Mouse (Mus musculus) forebrain, embryonic 11.5 days (tissue): ENCODE results near the gene Rrp15. TPM values are rescaled to one million over a fixed set of nuclear protein-coding genes. Genes with fewer than 3 reads are reported as not detected.

ENCODE experiments used
- ATAC-seq: fragments of 200-750 bp; cut with Nextera tagmentation; replicated peaks from 2 replicates; pipeline ENCODE4 v1.8.0; 2017; ENCODE audit warnings: moderate TSS enrichment; ENCODE audit not compliant: low FRiP score
- DNase-seq: peaks from one replicate; pipeline ENCODE4 v3.0.0-alpha.2; 2017; ENCODE audit warnings: low spot score
- H3K27ac ChIP-seq: fragments of 300-500 bp; sonication (generic); 2 replicates; pipeline ENCODE4 v1.5.1; 2014; ENCODE audit warnings: low read depth, low read length
- H3K27me3 ChIP-seq: fragments of 300-500 bp; sonication (generic); 2 replicates; pipeline ENCODE4 v1.6.1; 2014; ENCODE audit warnings: mild to moderate bottlenecking, low read length, mixed read lengths; ENCODE audit not compliant: control insufficient read depth, insufficient read depth
- H3K36me3 ChIP-seq: fragments of 300-500 bp; sonication (generic); 2 replicates; pipeline ENCODE4 v1.6.1; 2014; ENCODE audit warnings: mild to moderate bottlenecking, low read length, moderate library complexity, mixed read lengths; ENCODE audit not compliant: control insufficient read depth, insufficient read depth
- H3K4me1 ChIP-seq: fragments of 300-500 bp; sonication (generic); replicated peaks from 2 replicates; pipeline ENCODE4 v1.6.1; 2014; ENCODE audit warnings: low read length, mixed read lengths; ENCODE audit not compliant: control insufficient read depth, insufficient read depth
- H3K4me2 ChIP-seq: fragments of 300-500 bp; sonication (generic); 2 replicates; pipeline ENCODE4 v1.6.1; 2014; ENCODE audit warnings: low read depth, mild to moderate bottlenecking, low read length, moderate library complexity, mixed read lengths; ENCODE audit not compliant: severe bottlenecking
- H3K4me3 ChIP-seq: fragments of 300-500 bp; sonication (generic); 2 replicates; pipeline ENCODE4 v1.5.1; 2014; ENCODE audit warnings: low read depth, low read length
- H3K9ac ChIP-seq: fragments of 300-500 bp; sonication (generic); 2 replicates; pipeline ENCODE4 v1.6.1; 2014; ENCODE audit warnings: low read length
- H3K9me3 ChIP-seq: fragments of 300-500 bp; sonication (generic); 2 replicates; pipeline ENCODE4 v1.6.1; 2016; ENCODE audit warnings: low read length, mixed read lengths; ENCODE audit not compliant: control insufficient read depth
- WGBS: fragments of 180-500 bp; shearing (Covaris S2); extraction: QIAGEN DNeasy Blood & Tissue Kit; methylation state at CpG from one replicate; pipeline ENCODE4 v1.1.7; 2014; 5-methylcytosine and 5-hydroxymethylcytosine counted together
- polyA plus RNA-seq: library from polyadenylated mRNA; unstranded; fragments of >200 nt; fragmentation: Nextera tagmentation; extraction: Ambion mirVana; gene quantifications from 2 replicates; pipeline ENCODE4 v1.2.1, GENCODE M21; 2014

Rrp15 gene
- 64.5 and 69.4 TPM in 2 replicates for polyA plus RNA-seq

- peak; percentile 93 for ATAC-seq
- peak within 1 kb of the TSS; percentile 89 for H3K9ac ChIP-seq
- peak within 1 kb of the TSS; percentile 74 for H3K4me2 ChIP-seq
- H3K36me3 ChIP-seq = no peaks in the 10 kb centered on the region
- DNase-seq = peak; percentile 93
- no peak within 1 kb of the TSS for H3K27ac ChIP-seq
- WGBS = under 1% methylated on average over 46 of the region's 46 CpGs
- H3K4me1 ChIP-seq = peaks cover 7% of the 10 kb centered on the region; the same call in 1 of the 2 replicates
- H3K27me3 ChIP-seq = no peaks in the 10 kb centered on the region
- no peaks in the 10 kb centered on the region for H3K9me3 ChIP-seq
- H3K4me3 ChIP-seq = peak within 1 kb of the TSS; percentile 75
These were observed at the start of gene Rrp15 for GRCm38 (mm10) chr1:186748724-186749653. Gene Rrp15, minus strand, starts transcription at chr1:186749358.

DNA sequence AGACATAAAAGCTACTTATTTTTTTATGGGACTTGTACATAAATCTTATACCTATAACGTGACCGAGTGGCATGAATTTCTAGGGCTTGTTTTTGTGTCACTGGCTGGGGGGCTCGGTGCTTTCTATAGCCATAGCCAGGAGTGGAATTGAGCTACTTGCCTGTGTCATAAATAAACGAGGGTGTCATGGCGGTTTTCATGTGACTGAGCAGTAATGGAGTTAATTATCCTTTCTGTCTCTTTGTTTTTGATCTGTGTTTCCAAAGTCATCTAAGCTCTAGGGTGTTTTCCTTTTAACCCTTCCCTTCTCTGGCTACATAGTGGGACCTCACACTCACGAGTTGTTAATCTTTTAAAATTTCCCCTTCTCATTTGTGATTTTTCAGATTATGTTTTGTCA lies 48.8 kb upstream of the Rrp15 start:
- no peaks in the 10 kb centered on the region for H3K4me1 ChIP-seq
- 40% methylated on average over 6 of the region's 6 CpGs for WGBS
- H3K4me2 ChIP-seq = no peak overlapping the region
- no peaks in the 10 kb centered on the region for H3K27me3 ChIP-seq
- no peak overlapping the region for H3K9ac ChIP-seq
- H3K4me3 ChIP-seq = no peak overlapping the region
- ATAC-seq (no peak), DNase-seq (no peak)
- no peaks in the 10 kb centered on the region for H3K9me3 ChIP-seq
- no peaks in the 10 kb centered on the region for H3K36me3 ChIP-seq
- no peak overlapping the region for H3K27ac ChIP-seq

DNA sequence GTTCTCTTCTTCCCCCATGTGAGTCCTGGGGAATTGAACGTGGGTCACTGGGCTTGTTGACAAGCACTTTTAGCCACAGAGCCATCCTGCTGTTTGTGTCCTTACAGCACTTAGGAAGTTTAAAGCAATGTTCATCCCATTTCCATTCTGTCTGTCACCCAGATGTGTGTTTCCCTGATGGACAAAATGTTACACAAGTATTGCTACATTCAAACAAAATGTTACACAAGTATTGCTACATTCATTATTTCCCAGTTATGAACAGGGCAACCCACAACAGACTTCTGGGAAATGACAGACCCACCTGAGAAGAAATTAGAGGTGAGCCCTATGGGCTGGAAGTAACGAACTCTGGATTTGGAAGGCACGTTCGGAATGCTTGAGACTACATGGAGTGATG lies 36.2 kb upstream of the Rrp15 start:
- no peaks in the 10 kb centered on the region for H3K36me3 ChIP-seq
- no peaks in the 10 kb centered on the region for H3K27me3 ChIP-seq
- H3K27ac ChIP-seq = no peak overlapping the region
- H3K4me1 ChIP-seq = no peaks in the 10 kb centered on the region
- 81% methylated on average over 4 of the region's 4 CpGs for WGBS
- ATAC-seq (no peak), DNase-seq (no peak)
- no peak overlapping the region for H3K4me2 ChIP-seq
- H3K9me3 ChIP-seq = no peaks in the 10 kb centered on the region
- no peak overlapping the region for H3K9ac ChIP-seq
- no peak overlapping the region for H3K4me3 ChIP-seq

DNA sequence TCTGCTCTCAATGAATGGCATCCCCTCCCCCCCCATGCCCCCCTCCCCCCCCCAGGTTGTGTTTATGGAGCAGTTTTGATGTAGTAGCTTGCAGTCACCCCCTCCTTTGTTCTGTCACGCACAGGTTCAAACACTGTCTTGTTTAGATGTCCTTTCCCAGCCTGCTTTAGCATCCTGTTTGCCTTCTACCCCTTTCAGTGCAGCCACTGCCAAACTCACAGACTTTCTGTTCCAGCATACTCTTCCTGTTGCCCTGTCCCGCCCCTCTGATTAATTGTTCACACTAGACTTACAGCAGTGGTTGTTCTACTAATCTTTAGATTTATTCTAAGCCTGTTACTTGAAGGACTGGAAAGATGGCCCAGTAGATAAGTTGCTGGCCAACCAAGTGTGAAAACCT lies 31.7 kb upstream of the Rrp15 start:
- H3K27ac ChIP-seq = no peak overlapping the region
- no peak overlapping the region for H3K4me3 ChIP-seq
- H3K9ac ChIP-seq = no peak overlapping the region
- no peaks in the 10 kb centered on the region for H3K9me3 ChIP-seq
- no peak overlapping the region for H3K4me2 ChIP-seq
- no peaks in the 10 kb centered on the region for H3K4me1 ChIP-seq
- WGBS = 73% methylated on average over 2 of the region's 2 CpGs
- ATAC-seq = no peak
- H3K27me3 ChIP-seq = no peaks in the 10 kb centered on the region
- no peak for DNase-seq
- H3K36me3 ChIP-seq = no peaks in the 10 kb centered on the region

GRCm38 (mm10) chr1:186773124-186773523 lies 24.0 kb upstream of the Rrp15 start:
- Histone ChIP-seq H3K9ac (no peak overlapping the region), H3K4me1 (no peaks in the 10 kb centered on the region), H3K36me3 (no peaks in the 10 kb centered on the region), H3K4me3 (no peak overlapping the region), H3K9me3 (no peaks in the 10 kb centered on the region), H3K27ac (no peak overlapping the region), H3K27me3 (no peaks in the 10 kb centered on the region), H3K4me2 (no peak overlapping the region)
- DNase-seq (no peak), ATAC-seq (no peak)
- WGBS = 83% methylated on average over 3 of the region's 3 CpGs

GRCm38 (mm10) chr1:186772547-186773077 lies 23.5 kb upstream of the Rrp15 start:
- H3K36me3 ChIP-seq = no peaks in the 10 kb centered on the region
- no peak for DNase-seq

GRCm38 (mm10) chr1:186772005-186772404 lies 22.8 kb upstream of the Rrp15 start:
- no peak overlapping the region for H3K4me3 ChIP-seq
- H3K27me3 ChIP-seq = no peaks in the 10 kb centered on the region
- DNase-seq (no peak), ATAC-seq (no peak)
- H3K36me3 ChIP-seq = no peaks in the 10 kb centered on the region
- H3K9ac ChIP-seq = no peak overlapping the region
- no peak overlapping the region for H3K4me2 ChIP-seq
- WGBS = 88% methylated on average over 6 of the region's 6 CpGs
- H3K27ac ChIP-seq = no peak overlapping the region
- H3K4me1 ChIP-seq = no peaks in the 10 kb centered on the region
- no peaks in the 10 kb centered on the region for H3K9me3 ChIP-seq

More at GRCm38 (mm10) chr1:186772547-186773077, 23.5 kb upstream of the Rrp15 start:
- Histone ChIP-seq H3K4me3 (no peak overlapping the region), H3K9ac (no peak overlapping the region), H3K9me3 (no peaks in the 10 kb centered on the region), H3K4me2 (no peak overlapping the region), H3K27ac (no peak overlapping the region), H3K27me3 (no peaks in the 10 kb centered on the region), H3K4me1 (no peaks in the 10 kb centered on the region)
- WGBS = 74% methylated on average over 8 of the region's 8 CpGs
- ATAC-seq = no peak

DNA sequence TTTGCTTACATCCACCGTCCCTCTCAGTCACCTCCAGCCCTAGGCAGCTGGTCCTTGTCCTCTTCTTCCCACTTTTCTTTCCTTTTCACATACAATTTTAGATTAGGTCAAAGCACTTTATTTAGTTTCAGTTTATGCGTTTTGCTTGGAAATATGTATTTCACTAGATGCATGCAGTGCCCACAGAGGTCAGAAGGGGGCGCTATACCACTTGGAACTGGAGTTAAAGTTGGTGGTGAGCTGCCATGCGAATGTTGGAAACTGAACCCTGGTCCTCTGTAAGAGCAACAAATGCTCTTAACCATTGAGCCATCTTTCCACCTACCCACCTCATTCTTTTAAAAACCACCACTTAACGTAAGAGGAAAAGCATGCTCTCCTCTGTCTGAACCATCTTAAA lies 21.5 kb upstream of the Rrp15 start:
- Histone ChIP-seq H3K27me3 (no peaks in the 10 kb centered on the region), H3K4me1 (no peaks in the 10 kb centered on the region), H3K4me3 (no peak overlapping the region), H3K27ac (no peak overlapping the region), H3K9ac (no peak overlapping the region), H3K9me3 (no peaks in the 10 kb centered on the region), H3K4me2 (no peak overlapping the region), H3K36me3 (no peaks in the 10 kb centered on the region)
- DNase-seq (no peak), ATAC-seq (no peak)
- 72% methylated on average over 5 of the region's 5 CpGs for WGBS
